ENCODE assay signal across 25 mouse cellular contexts in the genomic region with DNA sequence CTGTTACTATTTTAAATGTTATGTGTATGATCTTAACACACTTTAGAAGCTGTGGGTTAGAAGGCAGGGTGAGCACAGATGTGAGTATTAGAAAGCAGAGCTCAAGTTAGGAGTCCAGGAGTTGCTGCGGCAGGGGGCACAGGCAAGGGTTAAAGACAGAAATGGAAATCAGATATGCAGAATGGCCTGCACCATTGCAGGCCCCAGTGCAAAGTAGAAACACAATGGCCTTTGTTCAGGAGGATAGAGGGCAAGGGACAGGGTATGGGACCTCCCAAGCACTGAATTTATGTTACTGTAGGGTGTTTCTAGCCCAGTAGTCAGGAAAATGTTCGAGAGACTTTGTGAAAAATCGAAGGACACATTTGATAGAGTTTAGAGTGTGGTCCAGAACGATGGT.
DNase-seq lines count a peak whose midpoint lies in the region; ATAC-seq and TF ChIP-seq lines count a peak whose summit lies in the region.
"Had no signal": no experiment of that assay in that cellular context is flagged by ENCODE, and none has a peak within 500 bp of the region (broad histone marks: within the 10 kb centered on the region; RNA-seq: fewer than 3 reads in every experiment).

No protein-coding gene starts in this region.

- no peak overlapping the region for H3K27ac ChIP-seq in forebrain, embryonic 16.5 days (ENCODE audit: low read length)
- H3K27ac ChIP-seq in forebrain, embryonic 15.5 days (replicated peaks), result no peak overlapping the region
- H3K27ac ChIP-seq in midbrain, embryonic 11.5 days (ENCODE audit: low read depth, low read length), result peak overlapping the region; percentile 49
- no peak overlapping the region for H3K27ac ChIP-seq in midbrain, postnatal 0 days (ENCODE audit: low read depth, low read length)
- H3K27ac ChIP-seq in embryonic facial prominence, embryonic 10.5 days (replicated peaks), result peak overlapping the region; percentile 61
- H3K27ac ChIP-seq: heart, adult 2 months; limb, embryonic 12.5 days; liver, embryonic 12.5 days had no signal

- H3K9me3 ChIP-seq in forebrain, embryonic 16.5 days (ENCODE audit: control insufficient read depth, low read length), result no peaks in the 10 kb centered on the region
- H3K9me3 ChIP-seq in forebrain, embryonic 15.5 days, result no peaks in the 10 kb centered on the region
- H3K9me3 ChIP-seq in midbrain, embryonic 11.5 days (ENCODE audit: control insufficient read depth, low read length), result no peaks in the 10 kb centered on the region
- no peaks in the 10 kb centered on the region for H3K9me3 ChIP-seq in midbrain, postnatal 0 days (ENCODE audit: low read length)
- no peaks in the 10 kb centered on the region for H3K9me3 ChIP-seq in embryonic facial prominence, embryonic 10.5 days
- H3K9me3 ChIP-seq: G1E; limb, embryonic 12.5 days; liver, embryonic 12.5 days had no signal

- peaks cover 4% of the 10 kb centered on the region for H3K4me1 ChIP-seq in forebrain, embryonic 16.5 days (replicated peaks; ENCODE audit: control insufficient read depth, insufficient read depth, low read length)
- peaks cover 11% of the 10 kb centered on the region for H3K4me1 ChIP-seq in forebrain, embryonic 15.5 days
- peaks cover 20% of the 10 kb centered on the region for H3K4me1 ChIP-seq in midbrain, embryonic 11.5 days (ENCODE audit: control insufficient read depth, insufficient read depth, low read length)
- H3K4me1 ChIP-seq in midbrain, postnatal 0 days (ENCODE audit: insufficient read depth, low read length), result 0 out of 2 replicates have a peak, but pooled peaks cover 4% of the 10 kb centered on the region
- peaks cover 25% of the 10 kb centered on the region for H3K4me1 ChIP-seq in embryonic facial prominence, embryonic 10.5 days

- ATAC-seq in forebrain, embryonic 16.5 days, result peak; percentile 29; the same call in 1 of the 2 replicates
- ATAC-seq in forebrain, embryonic 15.5 days (replicated peaks), result no peak
- peak; percentile 91 for ATAC-seq in midbrain, embryonic 11.5 days (ENCODE audit: low FRiP score)
- no peak for ATAC-seq in midbrain, postnatal 0 days (ENCODE audit: low FRiP score)
- ATAC-seq: activated CD4-positive, CD25-positive, alpha-beta regulatory T cell, adult 4 months; inflammation-experienced regulatory T-cells, adult 6 months; liver, embryonic 12.5 days had no signal

- H3K4me3 ChIP-seq in forebrain, embryonic 16.5 days (replicated peaks; ENCODE audit: low read length), result no peak overlapping the region
- no peak overlapping the region for H3K4me3 ChIP-seq in forebrain, embryonic 15.5 days
- H3K4me3 ChIP-seq in midbrain, embryonic 11.5 days (ENCODE audit: low read depth, low read length), result no peak overlapping the region
- H3K4me3 ChIP-seq in midbrain, postnatal 0 days (ENCODE audit: low read depth, low read length), result no peak overlapping the region
- no peak overlapping the region for H3K4me3 ChIP-seq in embryonic facial prominence, embryonic 10.5 days
- H3K4me3 ChIP-seq: erythroblast, embryonic 14.5 days; heart, adult 2 months; limb, embryonic 12.5 days; liver, embryonic 12.5 days had no signal

- no peak for TF ChIP-seq CTCF in midbrain, postnatal 0 days (IDR thresholded peaks at IDR 0.05)

- no peak overlapping the region for H3K4me2 ChIP-seq in forebrain, embryonic 16.5 days (ENCODE audit: low read length)
- H3K4me2 ChIP-seq in forebrain, embryonic 15.5 days (replicated peaks), result no peak overlapping the region
- H3K4me2 ChIP-seq in midbrain, embryonic 11.5 days, result 0 out of 2 replicates have a peak overlapping the region, but pooled peaks have one; percentile 3
- H3K4me2 ChIP-seq in midbrain, postnatal 0 days (ENCODE audit: low read depth, low read length, poor library complexity, severe bottlenecking), result no peak overlapping the region
- H3K4me2 ChIP-seq: limb, embryonic 12.5 days; liver, embryonic 12.5 days had no signal

- no peak overlapping the region for H3K9ac ChIP-seq in forebrain, embryonic 16.5 days (replicated peaks; ENCODE audit: low read depth, low read length)
- H3K9ac ChIP-seq in forebrain, embryonic 15.5 days (replicated peaks), result no peak overlapping the region
- H3K9ac ChIP-seq in midbrain, embryonic 11.5 days (ENCODE audit: low read length), result no peak overlapping the region
- no peak overlapping the region for H3K9ac ChIP-seq in midbrain, postnatal 0 days (replicated peaks; ENCODE audit: low read length, poor library complexity, severe bottlenecking)
- H3K9ac ChIP-seq: limb, embryonic 12.5 days; liver, embryonic 12.5 days had no signal

- H3K36me3 ChIP-seq in forebrain, embryonic 16.5 days (ENCODE audit: control insufficient read depth, insufficient read depth), result no peaks in the 10 kb centered on the region
- H3K36me3 ChIP-seq in forebrain, embryonic 15.5 days, result no peaks in the 10 kb centered on the region
- H3K36me3 ChIP-seq in midbrain, embryonic 11.5 days (ENCODE audit: control insufficient read depth, insufficient read depth, low read length), result no peaks in the 10 kb centered on the region
- H3K36me3 ChIP-seq in midbrain, postnatal 0 days (ENCODE audit: insufficient read depth, low read length), result no peaks in the 10 kb centered on the region
- H3K36me3 ChIP-seq in embryonic facial prominence, embryonic 10.5 days (replicated peaks), result no peaks in the 10 kb centered on the region
- H3K36me3 ChIP-seq: G1E; limb, embryonic 12.5 days; liver, embryonic 12.5 days had no signal

- peak; percentile 87 for DNase-seq in midbrain, embryonic 11.5 days (ENCODE audit: low spot score, missing footprints)
- DNase-seq in midbrain, postnatal 0 days (ENCODE audit: low spot score), result no peak
- no peak for DNase-seq in embryonic facial prominence, embryonic 10.5 days (ENCODE audit: low spot score)
- DNase-seq in retina, embryonic 14.5 days (ENCODE audit: low spot score), result peak; percentile 62
- DNase-seq in cerebellum, adult 11-12 months, result no peak
- DNase-seq in spleen, postnatal 4 days (ENCODE audit: low spot score in 2 of 2), result no peak
- DNase-seq: adrenal gland, postnatal 10 days; cerebellum, adult 9-11 months; heart, adult 2 months; heart, postnatal 36 days; kidney, adult 9 months; kidney, postnatal 4 days; lung, adult 2 months; lung, postnatal 36 days; right cerebral cortex, postnatal 14 days; spleen, adult 18-20 months; thymus, postnatal 4 days had no signal

- WGBS in forebrain, embryonic 16.5 days, result 27% methylated on average over 4 of the region's 4 CpGs
- 35% methylated on average over 4 of the region's 4 CpGs for WGBS in forebrain, embryonic 15.5 days
- 39% methylated on average over 4 of the region's 4 CpGs for WGBS in midbrain, embryonic 11.5 days
- 36% methylated on average over 4 of the region's 4 CpGs for WGBS in midbrain, postnatal 0 days
- WGBS in embryonic facial prominence, embryonic 10.5 days, result 56% methylated on average over 4 of the region's 4 CpGs

- H3K27me3 ChIP-seq in forebrain, embryonic 16.5 days (replicated peaks; ENCODE audit: control insufficient read depth, insufficient read depth, low read length), result no peaks in the 10 kb centered on the region
- H3K27me3 ChIP-seq in forebrain, embryonic 15.5 days, result no peaks in the 10 kb centered on the region
- H3K27me3 ChIP-seq in midbrain, embryonic 11.5 days (ENCODE audit: control insufficient read depth, insufficient read depth, low read length), result no peaks in the 10 kb centered on the region
- no peaks in the 10 kb centered on the region for H3K27me3 ChIP-seq in midbrain, postnatal 0 days (ENCODE audit: insufficient read depth, low read length)
- H3K27me3 ChIP-seq in embryonic facial prominence, embryonic 10.5 days (replicated peaks; ENCODE audit: low read depth, poor library complexity, severe bottlenecking), result no peaks in the 10 kb centered on the region
- H3K27me3 ChIP-seq: limb, embryonic 12.5 days; liver, embryonic 12.5 days had no signal

Comparison
In these comparisons a context has a peak if more than half of its experiments do, and no peak if none do; other contexts are left out.
1. ATAC-seq: peak in forebrain, embryonic 16.5 days (single experiment) and midbrain, embryonic 11.5 days (single experiment); none in forebrain, embryonic 15.5 days (single experiment) and midbrain, postnatal 0 days (single experiment).
2. H3K27ac ChIP-seq: peak in midbrain, embryonic 11.5 days (single experiment) and embryonic facial prominence, embryonic 10.5 days (single experiment); none in forebrain, embryonic 16.5 days (single experiment), forebrain, embryonic 15.5 days (single experiment) and midbrain, postnatal 0 days (single experiment).
3. DNase-seq: peak in midbrain, embryonic 11.5 days (single experiment) and retina, embryonic 14.5 days (single experiment); none in midbrain, postnatal 0 days (single experiment), embryonic facial prominence, embryonic 10.5 days (single experiment), cerebellum, adult 11-12 months (single experiment) and spleen, postnatal 4 days (0 of 2).